Mouse (Mus musculus) spleen, adult 2 months (tissue): Measurements from ENCODE around the gene Zbtb18.

ENCODE experiments used
- CTCF ChIP-seq: fragments of 200-500 bp; IDR thresholded peaks from 2 replicates; pipeline ENCODE4 v1.5.1; 2011; ENCODE audit warnings: mild to moderate bottlenecking, inconsistent platforms; ENCODE audit not compliant: insufficient read depth, insufficient read length, insufficient replicate concordance; ENCODE audit errors: extremely low read depth
- POLR2A ChIP-seq: fragments of 200-500 bp; IDR thresholded peaks from 2 replicates; pipeline ENCODE4 v1.6.1; 2011; ENCODE audit warnings: low read depth, low read length, inconsistent platforms

GRCm38 (mm10) chr1:177454492-177454891, 12.3 kb downstream of the Zbtb18 start:
- TF ChIP-seq POLR2A (no peak), CTCF (no peak)
